Comparison of ENCODE assay signal across 15 mouse cellular contexts in the genomic region with DNA sequence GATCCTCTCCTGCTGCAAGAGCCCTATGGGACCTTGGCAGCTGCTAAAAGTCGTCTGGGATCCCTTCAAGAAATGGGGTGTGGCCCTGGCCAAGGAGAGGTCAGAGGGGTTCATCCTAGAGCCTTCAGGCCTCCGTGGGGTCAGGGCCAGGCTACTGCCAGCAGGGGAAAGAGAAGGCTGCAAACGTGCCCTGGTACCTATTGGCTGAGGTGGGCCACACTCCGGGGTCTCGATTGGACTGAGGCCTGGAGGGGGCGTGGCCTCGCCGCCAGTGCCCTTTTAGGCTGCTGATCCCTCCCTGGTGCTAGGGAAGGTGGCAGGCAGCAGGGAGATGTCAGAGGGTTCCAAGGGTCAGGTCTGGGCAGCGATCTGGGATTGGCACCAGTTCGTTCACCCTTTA. TPM values are rescaled to one million over a fixed set of nuclear protein-coding genes. Genes with fewer than 3 reads are reported as not detected.
A peak's percentile ranks its signal among the peaks of the same experiment; 100 is the strongest.
DNase-seq lines count a peak whose midpoint lies in the region; ATAC-seq and TF ChIP-seq lines count a peak whose summit lies in the region.
"Not testable (repeated sequence)": the region's sequence is repeated elsewhere in the genome, so short reads cannot be mapped to it uniquely, and the experiment has no call there.
"Had no signal": no experiment of that assay in that cellular context is flagged by ENCODE, and none has a peak within 500 bp of the region (broad histone marks: within the 10 kb centered on the region; RNA-seq: fewer than 3 reads in every experiment).

No protein-coding gene starts in this region.

- peak; percentile 49 for DNase-seq in R1 (ENCODE audit: low read depth, low spot score)
- DNase-seq in hindbrain, embryonic 11.5 days (ENCODE audit: low spot score); lung, postnatal 0 days (ENCODE audit: low spot score); midbrain, postnatal 0 days (ENCODE audit: low spot score): not testable (repeated sequence)

- H3K4me2 ChIP-seq in embryonic facial prominence, embryonic 12.5 days (replicated peaks), result peak overlapping the region; percentile 17
- not testable (repeated sequence) for H3K4me2 ChIP-seq in forebrain, embryonic 16.5 days (ENCODE audit: low read length); hindbrain, embryonic 11.5 days (replicated peaks; ENCODE audit: low read depth, low read length); kidney, embryonic 14.5 days (replicated peaks; ENCODE audit: low read depth, low read length); lung, postnatal 0 days (replicated peaks; ENCODE audit: low read depth, low read length); midbrain, postnatal 0 days (ENCODE audit: low read depth, low read length, poor library complexity, severe bottlenecking); stomach, embryonic 15.5 days

- not testable (repeated sequence) for H3K4me3 ChIP-seq in embryonic facial prominence, embryonic 12.5 days; forebrain, embryonic 16.5 days (replicated peaks; ENCODE audit: low read length); hindbrain, embryonic 11.5 days (ENCODE audit: low read depth, low read length); kidney, embryonic 14.5 days (ENCODE audit: low read length); lung, postnatal 0 days (ENCODE audit: low read depth, low read length); midbrain, postnatal 0 days (ENCODE audit: low read depth, low read length); stomach, embryonic 15.5 days (replicated peaks)

- H3K4me1 ChIP-seq in embryonic facial prominence, embryonic 12.5 days; forebrain, embryonic 16.5 days (replicated peaks; ENCODE audit: control insufficient read depth, insufficient read depth, low read length); hindbrain, embryonic 11.5 days (replicated peaks; ENCODE audit: control insufficient read depth, insufficient read depth, low read length); kidney, embryonic 14.5 days (ENCODE audit: control insufficient read depth, insufficient read depth, low read length); lung, postnatal 0 days (ENCODE audit: insufficient read depth, low read depth, low read length); midbrain, postnatal 0 days (ENCODE audit: insufficient read depth, low read length); stomach, embryonic 15.5 days: not testable (repeated sequence)

- not testable (repeated sequence) for H3K9ac ChIP-seq in embryonic facial prominence, embryonic 12.5 days; forebrain, embryonic 16.5 days (replicated peaks; ENCODE audit: low read depth, low read length); hindbrain, embryonic 11.5 days (ENCODE audit: low read depth, low read length); kidney, embryonic 14.5 days (ENCODE audit: low read depth, low read length); lung, postnatal 0 days (replicated peaks; ENCODE audit: low read depth); midbrain, postnatal 0 days (replicated peaks; ENCODE audit: low read length, poor library complexity, severe bottlenecking); stomach, embryonic 15.5 days

- under 1% methylated on average over 8 of the region's 10 CpGs for WGBS in embryonic facial prominence, embryonic 12.5 days
- WGBS in forebrain, embryonic 16.5 days, result 2% methylated on average over 5 of the region's 10 CpGs
- 4% methylated on average over 5 of the region's 10 CpGs for WGBS in hindbrain, embryonic 11.5 days
- 4% methylated on average over 6 of the region's 10 CpGs for WGBS in kidney, embryonic 14.5 days
- 12% methylated on average over 6 of the region's 10 CpGs for WGBS in lung, postnatal 0 days
- WGBS in midbrain, postnatal 0 days, result 11% methylated on average over 5 of the region's 10 CpGs
- 9% methylated on average over 9 of the region's 10 CpGs for WGBS in stomach, embryonic 15.5 days

- H3K27me3 ChIP-seq in embryonic facial prominence, embryonic 12.5 days; forebrain, embryonic 16.5 days (replicated peaks; ENCODE audit: control insufficient read depth, insufficient read depth, low read length); hindbrain, embryonic 11.5 days (ENCODE audit: control insufficient read depth, insufficient read depth, low read length); kidney, embryonic 14.5 days (ENCODE audit: control insufficient read depth, insufficient read depth, low read length); lung, postnatal 0 days (replicated peaks; ENCODE audit: insufficient read depth, low read length); midbrain, postnatal 0 days (ENCODE audit: insufficient read depth, low read length); stomach, embryonic 15.5 days (replicated peaks): not testable (repeated sequence)

- peak; percentile 12; the same call in 1 of the 2 replicates for ATAC-seq in embryonic facial prominence, embryonic 12.5 days (ENCODE audit: insufficient number of reproducible peaks, insufficient read depth, low FRiP score, low TSS enrichment)
- peak; percentile 49; the same call in 1 of the 2 replicates for ATAC-seq in forebrain, embryonic 16.5 days
- ATAC-seq in hindbrain, embryonic 11.5 days (ENCODE audit: low FRiP score), result peak; percentile 84
- ATAC-seq in kidney, embryonic 14.5 days (ENCODE audit: low FRiP score, low TSS enrichment), result peak; percentile 40; the same call in 1 of the 2 replicates
- 0 out of 2 replicates have a peak, but pooled peaks have one; percentile 8 for ATAC-seq in lung, postnatal 0 days
- ATAC-seq in midbrain, postnatal 0 days (ENCODE audit: low FRiP score), result peak; percentile 50; the same call in 1 of the 2 replicates
- 0 out of 2 replicates have a peak, but pooled peaks have one; percentile 16 for ATAC-seq in stomach, embryonic 15.5 days (ENCODE audit: insufficient read depth, low FRiP score, low read depth)

- not testable (repeated sequence) for H3K9me3 ChIP-seq in embryonic facial prominence, embryonic 12.5 days; forebrain, embryonic 16.5 days (ENCODE audit: control insufficient read depth, low read length); hindbrain, embryonic 11.5 days (ENCODE audit: control insufficient read depth, low read length); kidney, embryonic 14.5 days (ENCODE audit: control insufficient read depth, low read length); lung, postnatal 0 days (ENCODE audit: low read length); midbrain, postnatal 0 days (ENCODE audit: low read length); stomach, embryonic 15.5 days

- not testable (repeated sequence) for TF ChIP-seq CTCF in lung, postnatal 0 days (IDR thresholded peaks at IDR 0.05); midbrain, postnatal 0 days (IDR thresholded peaks at IDR 0.05)

- H3K27ac ChIP-seq in embryonic facial prominence, embryonic 12.5 days; forebrain, embryonic 16.5 days (ENCODE audit: low read length); hindbrain, embryonic 11.5 days (ENCODE audit: low read depth, low read length); kidney, embryonic 14.5 days (ENCODE audit: low read depth, low read length); lung, postnatal 0 days (ENCODE audit: low read length); midbrain, postnatal 0 days (ENCODE audit: low read depth, low read length); stomach, embryonic 15.5 days: not testable (repeated sequence)

- TF ChIP-seq EP300 in lung, postnatal 0 days (IDR thresholded peaks at IDR 0.05), result not testable (repeated sequence)

- not testable (repeated sequence) for H3K36me3 ChIP-seq in embryonic facial prominence, embryonic 12.5 days; forebrain, embryonic 16.5 days (ENCODE audit: control insufficient read depth, insufficient read depth); hindbrain, embryonic 11.5 days (ENCODE audit: control insufficient read depth, insufficient read depth, low read length); kidney, embryonic 14.5 days (ENCODE audit: control insufficient read depth, insufficient read depth, low read length); lung, postnatal 0 days (ENCODE audit: insufficient read depth, low read length); midbrain, postnatal 0 days (ENCODE audit: insufficient read depth, low read length); stomach, embryonic 15.5 days

RNA-seq across cellular contexts. Expression of gene Raet1d, which starts 20.9 kb away (rescaled TPM):
- polyA plus RNA-seq in embryonic facial prominence, embryonic 12.5 days (2016; fragmentation: Nextera tagmentation; extraction: Ambion mirVana), result 20.1 and 24.8 TPM in 2 replicates
- polyA plus RNA-seq in forebrain, embryonic 16.5 days (2015; fragmentation: Nextera tagmentation; extraction: Ambion mirVana), result 2.6 and 3.1 TPM in 2 replicates
- 15.6 TPM in 2 replicates for polyA plus RNA-seq in hindbrain, embryonic 11.5 days (2014; fragmentation: Nextera tagmentation; extraction: Ambion mirVana)
- 15.9 and 21.1 TPM in 2 replicates for polyA plus RNA-seq in kidney, embryonic 14.5 days (2014; fragmentation: Nextera tagmentation; extraction: Ambion mirVana)
- 0.51 and 1.3 TPM in 2 replicates for polyA plus RNA-seq in lung, postnatal 0 days (2015; fragmentation: Nextera tagmentation; extraction: Ambion mirVana)
- 0.33 and 0.77 TPM in 2 replicates for total RNA-seq in midbrain, postnatal 0 days (2014; rRNA removed)
- 0.62 and 0.82 TPM in 2 replicates for polyA plus RNA-seq in midbrain, postnatal 0 days (2015; fragmentation: Nextera tagmentation; extraction: Ambion mirVana)
- polyA plus RNA-seq in stomach, embryonic 15.5 days (2015; fragmentation: Nextera tagmentation; extraction: Ambion mirVana), result 9.4 and 10.6 TPM in 2 replicates
- total RNA-seq: gastrocnemius, adult 2 months; granulocyte monocyte progenitor cell, adult 5-6 weeks; layer of hippocampus, postnatal 25 days; left cerebral cortex, postnatal 14 days; monocyte, adult 5-6 weeks had no signal
- polyA plus RNA-seq: inflammation-experienced regulatory T-cells, adult 6 months; small intestine, adult 2 months had no signal

Comparison
In these comparisons a context has a peak if more than half of its experiments do, and no peak if none do; other contexts are left out.
1. ATAC-seq: peak in every context shown above with its lines; median percentile 84 in hindbrain, embryonic 11.5 days; 50 in midbrain, postnatal 0 days; 49 in forebrain, embryonic 16.5 days; 40 in kidney, embryonic 14.5 days; 16 in stomach, embryonic 15.5 days; 12 in embryonic facial prominence, embryonic 12.5 days; 8 in lung, postnatal 0 days.